Mouse (Mus musculus) erythroblast, embryonic 14.5 days (primary cell): ENCODE measurements around the gene Vps35. TPM values are rescaled to one million over a fixed set of nuclear protein-coding genes. Genes with fewer than 3 reads are reported as not detected.
A peak's percentile ranks its signal among the peaks of the same experiment; 100 is the strongest.

Experiments used
- H3K27me3 ChIP-seq: 2 replicates; pipeline ENCODE4 v1.6.1; 2012; ENCODE audit warnings: inconsistent platforms; ENCODE audit not compliant: control insufficient read depth
- H3K36me3 ChIP-seq: 2 replicates; pipeline ENCODE4 v1.6.1; 2012; ENCODE audit warnings: mild to moderate bottlenecking, inconsistent platforms; ENCODE audit not compliant: control insufficient read depth
- H3K4me1 ChIP-seq: 2 replicates; pipeline ENCODE4 v1.6.1; 2012; ENCODE audit warnings: inconsistent platforms; ENCODE audit not compliant: control insufficient read depth
- H3K4me3 ChIP-seq: replicated peaks from 2 replicates; pipeline ENCODE3; 2012; ENCODE audit warnings: moderate library complexity, mild to moderate bottlenecking, inconsistent platforms
- H3K9me3 ChIP-seq: 2 replicates; pipeline ENCODE4 v1.6.1; 2012; ENCODE audit warnings: low read length, inconsistent platforms, mixed read lengths; ENCODE audit not compliant: control insufficient read depth
- GATA1 ChIP-seq: IDR thresholded peaks from 2 replicates; pipeline ENCODE4 v1.6.1; 2012; ENCODE audit warnings: low read length, inconsistent platforms, mixed read lengths
- TAL1 ChIP-seq: IDR thresholded peaks from 3 replicates; pipeline ENCODE4 v1.6.1; 2012; ENCODE audit warnings: low read length, inconsistent platforms, mixed read lengths
- polyA plus RNA-seq: library from polyadenylated mRNA; stranded (reverse); fragments of >175 nt; gene quantifications from 2 replicates; pipeline ENCODE4 v1.2.3, GENCODE M21; 2012

Gene Vps35
- polyA plus RNA-seq, 1 experiment: 0.55 TPM

GRCm38 (mm10) chr8:85318534-85318933 lies 18.9 kb upstream of the Vps35 start:
- Histone ChIP-seq H3K9me3 (peaks cover 14% of the 10 kb centered on the region), H3K4me3 (peak overlapping the region; percentile 47)
- TF ChIP-seq TAL1 (peak; percentile 64), GATA1 (peak; percentile 83)

GRCm38 (mm10) chr8:85313036-85313435 lies 13.4 kb upstream of the Vps35 start:
- no peak for TF ChIP-seq TAL1
- TF ChIP-seq GATA1: no peak
- H3K4me3 ChIP-seq: no peak overlapping the region
- peaks cover 35% of the 10 kb centered on the region for H3K36me3 ChIP-seq
- H3K27me3 ChIP-seq: no peaks in the 10 kb centered on the region
- H3K4me1 ChIP-seq: peaks cover 23% of the 10 kb centered on the region
- H3K9me3 ChIP-seq: peaks cover 10% of the 10 kb centered on the region

More at GRCm38 (mm10) chr8:85318534-85318933, 18.9 kb upstream of the Vps35 start:
- peaks cover 57% of the 10 kb centered on the region for H3K36me3 ChIP-seq
- H3K27me3 ChIP-seq: no peaks in the 10 kb centered on the region
- H3K4me1 ChIP-seq: peaks cover 45% of the 10 kb centered on the region

GRCm38 (mm10) chr8:85311743-85312142 lies 12.1 kb upstream of the Vps35 start:
- Histone ChIP-seq H3K27me3 (no peaks in the 10 kb centered on the region), H3K9me3 (peaks cover 2% of the 10 kb centered on the region), H3K4me1 (peaks cover 11% of the 10 kb centered on the region), H3K4me3 (no peak overlapping the region), H3K36me3 (peaks cover 37% of the 10 kb centered on the region)
- TF ChIP-seq TAL1 (no peak), GATA1 (no peak)

GRCm38 (mm10) chr8:85308564-85308963 lies 9.0 kb upstream of the Vps35 start:
- peaks cover 61% of the 10 kb centered on the region for H3K36me3 ChIP-seq

GRCm38 (mm10) chr8:85303531-85303930 lies 3.9 kb upstream of the Vps35 start:
- no peak overlapping the region for H3K4me3 ChIP-seq
- TF ChIP-seq TAL1 (no peak), GATA1 (no peak)
- no peaks in the 10 kb centered on the region for H3K27me3 ChIP-seq
- H3K9me3 ChIP-seq: no peaks in the 10 kb centered on the region
- H3K4me1 ChIP-seq: peaks cover 34% of the 10 kb centered on the region
- peaks cover 79% of the 10 kb centered on the region for H3K36me3 ChIP-seq

More at GRCm38 (mm10) chr8:85308564-85308963, 9.0 kb upstream of the Vps35 start:
- Histone ChIP-seq H3K4me3 (no peak overlapping the region), H3K27me3 (no peaks in the 10 kb centered on the region), H3K4me1 (peaks cover 8% of the 10 kb centered on the region), H3K9me3 (no peaks in the 10 kb centered on the region)
- TF ChIP-seq TAL1 (no peak), GATA1 (no peak)

- Histone ChIP-seq H3K9me3 (no peaks in the 10 kb centered on the region), H3K36me3 (peaks cover 73% of the 10 kb centered on the region), H3K4me1 (peaks cover 40% of the 10 kb centered on the region), H3K4me3 (no peak overlapping the region), H3K27me3 (no peaks in the 10 kb centered on the region)
- no peak for TF ChIP-seq TAL1
- TF ChIP-seq GATA1: no peak
These were observed 3.3 kb upstream of the Vps35 start for GRCm38 (mm10) chr8:85302931-85303330.

- H3K36me3 ChIP-seq: peaks cover 63% of the 10 kb centered on the region
- H3K9me3 ChIP-seq: no peaks in the 10 kb centered on the region
- H3K27me3 ChIP-seq: no peaks in the 10 kb centered on the region
- peaks cover 48% of the 10 kb centered on the region for H3K4me1 ChIP-seq
- TF ChIP-seq GATA1 (no peak), TAL1 (no peak)
- peak overlapping the region; percentile 100 for H3K4me3 ChIP-seq
These were observed 2.3 kb upstream of the Vps35 start for GRCm38 (mm10) chr8:85301941-85302340.

- Histone ChIP-seq H3K36me3 (peaks cover 48% of the 10 kb centered on the region), H3K4me3 (peak overlapping the region; percentile 100), H3K9me3 (no peaks in the 10 kb centered on the region), H3K27me3 (no peaks in the 10 kb centered on the region), H3K4me1 (peaks cover 45% of the 10 kb centered on the region)
- no peak for TF ChIP-seq GATA1
- no peak for TF ChIP-seq TAL1
These were observed 785 bp downstream of the Vps35 start for GRCm38 (mm10) chr8:85298600-85299433.

GRCm38 (mm10) chr8:85286846-85287245 lies 12.8 kb downstream of the Vps35 start:
- Histone ChIP-seq H3K4me3 (no peak overlapping the region), H3K27me3 (no peaks in the 10 kb centered on the region), H3K4me1 (no peaks in the 10 kb centered on the region), H3K36me3 (peaks cover 85% of the 10 kb centered on the region), H3K9me3 (no peaks in the 10 kb centered on the region)
- TF ChIP-seq TAL1: no peak
